Mouse (Mus musculus): ENCODE results near the gene Smarcd2. TPM values are rescaled to one million over a fixed set of nuclear protein-coding genes. Genes with fewer than 3 reads are reported as not detected.

The Smarcd2 gene
- 100 to 1,000 TPM; 110 to 113 TPM for total RNA-seq (2023)

DNA sequence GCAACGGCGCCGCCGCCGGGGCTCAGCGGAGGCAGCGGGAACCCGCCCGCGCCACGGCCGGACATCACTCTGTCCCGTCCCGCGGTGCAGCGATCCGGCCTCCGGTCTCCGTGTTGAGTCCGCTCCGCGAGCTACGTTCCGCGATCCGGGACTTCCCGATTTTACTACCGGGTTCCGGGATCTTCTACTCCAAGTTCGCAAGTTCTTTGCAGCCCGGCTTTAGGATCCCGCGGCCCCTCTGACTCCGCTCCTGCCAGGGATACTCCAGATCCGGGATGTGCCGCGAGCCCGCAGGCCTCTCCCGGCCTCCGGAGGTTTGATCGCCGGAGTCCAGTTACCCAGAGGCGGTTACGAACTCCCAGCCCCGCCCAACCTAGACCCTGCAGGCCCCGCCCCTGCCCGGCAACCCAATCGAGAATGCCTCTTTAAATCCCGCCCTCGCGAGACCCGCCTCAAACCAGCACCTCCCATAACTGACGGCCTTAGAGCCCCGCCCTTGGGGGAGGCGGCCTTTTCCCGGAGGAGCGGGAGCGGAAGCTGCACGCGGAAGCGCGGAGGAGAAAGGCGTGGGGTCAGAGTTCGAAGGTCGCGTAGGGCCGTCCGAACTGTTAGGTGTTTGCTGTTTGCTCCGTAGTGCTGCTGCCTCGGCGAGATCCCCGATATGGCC, at the start of gene Smarcd2:
TSS of gene Smarcd2 (minus strand) at position 329 of the 667 bp plus-strand sequence.

DNA sequence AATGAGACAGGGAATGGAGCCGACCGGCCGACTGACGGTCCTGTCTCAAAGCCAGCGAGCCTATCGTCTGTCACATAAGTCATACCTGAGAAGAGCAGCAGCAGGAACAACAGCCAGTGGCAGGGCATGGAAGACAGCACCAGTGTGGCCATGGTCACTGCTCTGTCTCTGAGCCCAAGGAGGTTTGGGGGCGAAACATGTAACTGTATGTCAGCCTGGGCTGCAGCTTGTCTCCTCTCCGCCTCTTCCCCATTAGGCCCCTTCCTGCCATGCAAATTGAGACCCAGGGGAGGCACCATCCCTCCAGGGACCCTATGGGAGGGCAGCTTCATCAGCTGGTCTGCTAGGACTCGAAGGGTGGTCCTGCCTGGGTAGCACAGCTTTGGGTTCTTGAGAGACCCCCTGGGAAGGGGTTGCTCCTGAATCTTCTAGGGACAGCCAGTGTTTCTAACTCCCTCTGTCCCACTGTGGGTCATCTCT, 41.6 kb upstream of the Smarcd2 start, which contains the start of gene Cd79b:
TSS of gene Cd79b (minus strand) at position 430 of the 480 bp plus-strand sequence.

DNA sequence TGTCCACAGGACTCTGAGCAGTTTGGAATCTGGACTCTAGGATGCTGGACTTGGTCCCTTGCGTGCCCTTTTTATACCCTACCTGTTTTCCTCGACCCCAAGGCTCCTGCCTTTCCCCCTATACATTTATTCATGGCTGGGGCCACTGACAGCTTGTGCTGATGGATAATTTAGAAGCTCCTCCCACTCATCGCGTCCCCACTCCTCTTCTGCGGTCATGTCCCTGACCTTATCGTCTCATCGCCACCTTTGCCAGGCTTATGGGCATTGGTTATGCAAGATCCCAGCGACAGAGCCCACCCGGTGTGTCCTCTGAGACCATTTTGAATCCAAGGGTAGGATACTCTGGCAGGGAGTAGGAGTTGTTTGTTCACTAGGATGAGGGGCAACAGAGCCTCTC, 29.0 kb upstream of the Smarcd2 start, which contains the start of gene Gh:
TSS of gene Gh (minus strand) at position 101 of the 400 bp plus-strand sequence.

DNA sequence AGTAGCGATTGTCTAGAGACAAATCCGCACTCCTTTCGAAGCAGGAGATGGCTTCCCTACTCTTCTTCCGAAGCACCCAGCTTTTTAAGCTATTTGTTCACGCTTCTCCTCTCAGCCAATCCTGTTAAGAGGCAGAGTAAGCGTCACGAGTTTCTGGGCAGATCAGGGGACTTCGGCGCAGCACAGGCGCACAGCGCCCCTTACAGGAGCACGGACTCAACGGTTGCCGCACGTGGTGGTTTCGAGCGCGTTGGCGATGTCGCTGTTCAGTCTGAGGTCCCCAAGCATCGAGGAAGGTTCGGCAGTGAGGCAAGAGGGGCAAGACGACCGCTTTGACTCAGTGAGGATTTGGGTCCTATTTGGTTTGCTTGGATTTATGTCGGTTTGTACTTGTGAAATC, 3.7 kb upstream of the Smarcd2 start, which contains the start of gene Tcam1:
TSS of gene Tcam1 (plus strand) at position 219 of the 400 bp plus-strand sequence.

DNA sequence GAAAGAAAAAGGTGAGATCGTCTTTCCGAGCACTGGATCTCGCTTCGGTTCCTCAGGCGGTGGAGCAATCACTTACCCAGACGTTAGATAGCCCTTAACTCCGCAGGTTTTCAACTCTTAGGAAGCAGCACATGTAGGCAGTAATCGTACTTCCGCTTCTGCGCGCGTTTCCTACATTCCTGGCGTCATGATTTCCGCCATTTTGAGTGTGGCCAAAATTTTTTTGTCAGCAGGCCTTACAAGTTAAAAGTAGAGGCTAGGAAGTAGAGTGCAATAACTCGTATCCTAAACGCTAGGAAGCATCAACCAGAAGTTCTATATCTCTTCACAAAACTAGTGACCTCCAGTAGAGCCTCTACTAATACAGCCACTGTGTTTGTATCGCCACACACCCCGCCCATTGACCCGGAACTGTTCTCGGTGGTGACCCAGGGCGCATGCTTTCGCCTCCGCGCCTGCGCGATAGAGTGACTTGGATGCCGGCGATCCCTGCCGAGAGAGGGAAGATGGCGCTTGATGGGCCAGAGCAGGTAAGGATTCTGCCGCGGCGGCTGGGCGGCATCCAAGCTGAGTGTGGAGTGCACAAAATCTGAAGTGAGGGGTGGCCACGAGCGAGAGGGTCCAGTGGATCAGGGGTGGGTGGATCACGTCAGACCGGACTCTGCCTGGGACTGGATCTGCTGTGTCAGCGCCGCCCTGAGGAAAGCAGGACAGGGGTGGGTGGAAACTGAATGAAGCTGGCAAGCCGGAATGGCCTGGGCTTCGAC, 16.9 kb downstream of the Smarcd2 start, which contains the start of the genes Ftsj3 and Psmc5:
TSS of gene Ftsj3 (minus strand) at position 395 of the 767 bp plus-strand sequence.
TSS of gene Psmc5 (plus strand) at position 470 of the 767 bp plus-strand sequence.

DNA sequence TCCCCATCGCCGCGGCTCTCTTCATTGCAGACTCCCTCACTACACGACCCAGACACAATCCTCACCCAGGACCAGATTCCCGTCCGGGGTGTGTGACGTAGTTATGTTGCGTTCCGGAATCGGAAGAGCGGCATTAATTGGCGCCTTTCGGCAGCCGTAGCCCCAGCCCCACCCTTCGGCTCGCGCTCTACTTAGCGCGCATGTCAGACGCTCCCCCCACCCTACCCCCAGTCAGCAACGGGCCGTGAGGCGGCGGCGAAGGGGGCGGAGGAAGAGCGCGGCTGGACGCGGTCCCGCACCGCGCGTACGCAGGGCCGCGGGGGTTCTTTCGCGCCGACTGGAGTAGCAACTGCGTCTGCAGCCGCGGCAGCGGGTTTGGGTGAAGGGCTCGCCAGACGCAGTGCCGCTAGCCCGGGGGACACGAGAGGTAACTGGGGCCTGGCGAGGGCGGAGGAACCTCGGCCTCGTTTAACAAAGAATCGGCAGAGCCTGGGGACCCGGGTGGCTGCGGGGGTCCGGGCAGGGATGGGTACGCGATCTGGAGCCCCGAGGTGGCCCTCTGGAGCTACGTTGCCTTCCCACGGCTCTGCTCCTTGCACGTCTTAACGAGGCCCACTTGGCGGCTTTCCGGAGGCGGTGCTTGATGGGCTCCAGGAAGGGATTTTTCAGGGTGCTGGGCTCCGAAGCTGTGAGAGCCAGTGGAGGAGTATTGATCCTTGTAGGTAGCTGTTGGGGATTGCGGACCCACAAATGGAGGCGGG, 55.9 kb downstream of the Smarcd2 start, which contains the start of gene Ddx42:
TSS of gene Ddx42 (plus strand) at position 197 of the 761 bp plus-strand sequence.

DNA sequence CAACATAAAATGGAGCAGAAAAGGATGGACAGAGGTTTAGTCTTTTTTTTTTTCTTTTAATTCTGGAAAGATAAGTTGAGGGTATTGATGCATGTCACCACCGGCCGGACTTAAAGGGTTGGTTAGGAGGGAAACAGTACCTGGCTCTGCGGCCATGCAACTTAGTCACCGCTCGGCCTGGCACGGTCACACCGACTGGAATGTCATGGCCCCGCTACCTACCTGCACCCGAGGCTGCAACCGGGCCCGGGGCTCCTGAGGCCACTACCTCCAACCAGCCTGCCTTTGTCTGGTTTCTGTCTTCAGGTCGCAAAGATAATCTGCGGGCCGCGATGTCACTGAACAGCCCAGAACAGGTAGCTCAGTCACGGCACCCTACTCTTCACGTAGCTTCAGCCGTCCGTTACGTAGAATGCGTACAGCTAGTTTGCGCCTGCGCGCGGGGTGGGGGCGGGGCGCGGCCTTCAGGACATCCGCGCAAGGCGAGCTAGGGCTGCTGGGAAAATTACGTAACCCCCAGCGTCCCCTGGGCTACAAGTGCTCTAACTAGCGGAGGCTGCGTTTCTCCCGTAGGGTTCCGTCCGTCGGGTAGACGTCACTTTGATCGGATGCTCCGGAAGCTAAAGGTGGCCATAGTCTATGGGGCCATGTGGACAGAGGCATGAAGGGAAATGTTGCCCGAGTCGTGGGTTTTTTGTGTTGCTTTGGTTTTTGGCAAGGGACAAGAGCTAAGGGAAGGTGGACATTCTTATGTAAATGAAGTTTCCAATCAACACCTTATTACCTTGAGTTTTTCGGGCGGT, 56.6 kb downstream of the Smarcd2 start, which contains the start of gene Ccdc47:
TSS of gene Ccdc47 (minus strand) at position 418 of the 803 bp plus-strand sequence.

Other genes with a start within 250 kb of the Smarcd2 start
- gene Dcaf7, start 236.1 kb downstream of the Smarcd2 start, total RNA-seq (2023), result 10 to 100 TPM; 68.4 to 77.4 TPM
- 1 to 10 TPM; 7.5 to 8.9 TPM for gene Taco1, start 206.9 kb downstream of the Smarcd2 start, total RNA-seq (2023)
- gene Map3k3, start 188.4 kb downstream of the Smarcd2 start, total RNA-seq (2023), result 100 to 1,000 TPM; 162 to 175 TPM
- gene Gm10840, start 112.1 kb downstream of the Smarcd2 start, total RNA-seq (2023), result 10 to 100 TPM; 18.0 to 22.1 TPM
- gene Limd2, start 112.1 kb downstream of the Smarcd2 start, total RNA-seq (2023), result 100 to 1,000 TPM; 806 to 815 TPM
- 10 to 100 TPM; 26.8 to 30.0 TPM for gene Strada, start 70.8 kb downstream of the Smarcd2 start, total RNA-seq (2023)
- gene Ccdc47, start 56.6 kb downstream of the Smarcd2 start, total RNA-seq (2023), result 10 to 100 TPM; 45.3 to 52.9 TPM
- gene Ddx42, start 56.0 kb downstream of the Smarcd2 start, total RNA-seq (2023), result 10 to 100 TPM; 66.9 to 80.2 TPM
- 100 to 1,000 TPM; 103 TPM for gene Ftsj3, start 16.9 kb downstream of the Smarcd2 start, total RNA-seq (2023)
- gene Psmc5, start 16.8 kb downstream of the Smarcd2 start, total RNA-seq (2023), result 10 to 100 TPM; 52.2 to 59.5 TPM
- gene Tcam1, start 3.7 kb upstream of the Smarcd2 start, total RNA-seq (2023), result under 1 TPM; 0.26 to 0.36 TPM
- not detected for gene Gh, start 28.9 kb upstream of the Smarcd2 start, total RNA-seq (2023)
- gene Cd79b, start 41.8 kb upstream of the Smarcd2 start, total RNA-seq (2023), result 10 to 100 TPM in 1 of 2 experiments, 1 to 10 TPM in 1; 4.0 to 11.3 TPM
- gene Scn4a, start 80.3 kb upstream of the Smarcd2 start, total RNA-seq (2023), result under 1 TPM; 0.12 to 0.77 TPM
- gene Prr29, start 92.5 kb upstream of the Smarcd2 start, total RNA-seq (2023), result under 1 TPM; 0.76 to 0.80 TPM
- gene Icam2, start 115.1 kb upstream of the Smarcd2 start, total RNA-seq (2023), result 10 to 100 TPM; 58.5 to 71.3 TPM
- gene Ern1, start 214.9 kb upstream of the Smarcd2 start, total RNA-seq (2023), result 10 to 100 TPM; 14.1 to 14.6 TPM

Measured in T-cell, adult 66 days (primary cell).